In the genomic region with DNA sequence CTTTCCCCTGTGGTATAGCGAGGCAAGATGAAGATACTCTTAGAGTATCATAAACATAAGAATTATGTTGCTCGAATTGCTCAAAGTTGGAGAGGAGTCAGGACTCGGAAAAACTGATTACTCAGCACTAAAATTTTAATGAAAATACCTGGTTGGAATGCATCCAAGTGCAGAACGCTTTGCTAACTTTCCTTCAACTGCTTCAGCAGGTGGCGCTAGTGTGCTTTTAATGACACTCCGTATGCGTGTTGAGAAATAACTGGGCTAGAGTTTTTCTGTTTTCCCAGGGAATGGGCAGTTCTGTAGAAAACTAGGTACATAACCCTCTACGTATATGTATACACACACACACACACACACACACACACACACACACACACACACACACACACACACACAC, we compare ENCODE assay signal across 9 mouse cellular contexts.
DNase-seq lines count a peak whose midpoint lies in the region; ATAC-seq and TF ChIP-seq lines count a peak whose summit lies in the region.
"Had no signal": no experiment of that assay in that cellular context is flagged by ENCODE, and none has a peak within 500 bp of the region (broad histone marks: within the 10 kb centered on the region; RNA-seq: fewer than 3 reads in every experiment).

No protein-coding gene starts in this region.

- intact Hi-C loops in gastrocnemius, adult 2 months (cut with DNase I) = no loop called here
- intact Hi-C loops in gastrocnemius, postnatal 36 days (cut with DNase I) = no loop called here

- DNase-seq in gastrocnemius, adult 2 months = peak; percentile 41
- no peak for DNase-seq in gastrocnemius, postnatal 36 days
- peak; percentile 22 for DNase-seq in adrenal gland, adult 8-10 months
- peak; percentile 53 for DNase-seq in embryonic facial prominence, embryonic 10.5 days (ENCODE audit: low spot score)
- DNase-seq in layer of hippocampus, adult 9-10 months (ENCODE audit: low spot score) = peak; percentile 12
- peak; percentile 63 for DNase-seq in lung, postnatal 36 days
- DNase-seq in right cerebral cortex, postnatal 36 days (ENCODE audit: low spot score in 2 of 2) = peak; percentile 6 to 21

- no peak overlapping the region for H3K27ac ChIP-seq in gastrocnemius, adult 2 months
- H3K27ac ChIP-seq in embryonic facial prominence, embryonic 10.5 days (replicated peaks) = no peak overlapping the region
- H3K27ac ChIP-seq in hindbrain, embryonic 13.5 days = no peak overlapping the region
- H3K27ac ChIP-seq: liver, embryonic 15.5 days had no signal

- peak; percentile 63 for TF ChIP-seq CTCF in gastrocnemius, adult 2 months (IDR thresholded peaks at IDR 0.05)

- no peak overlapping the region for H3K4me3 ChIP-seq in gastrocnemius, adult 2 months
- H3K4me3 ChIP-seq in embryonic facial prominence, embryonic 10.5 days = no peak overlapping the region
- H3K4me3 ChIP-seq in hindbrain, embryonic 13.5 days = no peak overlapping the region
- H3K4me3 ChIP-seq: liver, embryonic 15.5 days had no signal

- no peak overlapping the region for H3K4me2 ChIP-seq in hindbrain, embryonic 13.5 days
- H3K4me2 ChIP-seq: liver, embryonic 15.5 days had no signal

- peak; percentile 61; the same call in 1 of the 2 replicates for ATAC-seq in hindbrain, embryonic 13.5 days (ENCODE audit: low FRiP score)

- H3K9ac ChIP-seq in hindbrain, embryonic 13.5 days = no peak overlapping the region
- H3K9ac ChIP-seq: liver, embryonic 15.5 days had no signal

- H3K36me3 ChIP-seq in embryonic facial prominence, embryonic 10.5 days (replicated peaks) = no peaks in the 10 kb centered on the region
- no peaks in the 10 kb centered on the region for H3K36me3 ChIP-seq in hindbrain, embryonic 13.5 days
- H3K36me3 ChIP-seq: liver, embryonic 15.5 days had no signal

- no peaks in the 10 kb centered on the region for H3K9me3 ChIP-seq in embryonic facial prominence, embryonic 10.5 days
- H3K9me3 ChIP-seq in hindbrain, embryonic 13.5 days = no peaks in the 10 kb centered on the region
- H3K9me3 ChIP-seq: liver, embryonic 15.5 days had no signal

- no peaks in the 10 kb centered on the region for H3K4me1 ChIP-seq in embryonic facial prominence, embryonic 10.5 days
- H3K4me1 ChIP-seq in hindbrain, embryonic 13.5 days (replicated peaks) = no peaks in the 10 kb centered on the region
- H3K4me1 ChIP-seq: liver, embryonic 15.5 days had no signal

- no peaks in the 10 kb centered on the region for H3K27me3 ChIP-seq in embryonic facial prominence, embryonic 10.5 days (replicated peaks; ENCODE audit: low read depth, poor library complexity, severe bottlenecking)
- no peaks in the 10 kb centered on the region for H3K27me3 ChIP-seq in hindbrain, embryonic 13.5 days
- H3K27me3 ChIP-seq: liver, embryonic 15.5 days had no signal

- WGBS in embryonic facial prominence, embryonic 10.5 days = 22% methylated on average over 8 of the region's 8 CpGs
- WGBS in hindbrain, embryonic 13.5 days = 23% methylated on average over 8 of the region's 8 CpGs

Comparison
In these comparisons a context has a peak if more than half of its experiments do, and no peak if none do; other contexts are left out.
1. DNase-seq: peak in gastrocnemius, adult 2 months (single experiment), adrenal gland, adult 8-10 months (single experiment), embryonic facial prominence, embryonic 10.5 days (single experiment), layer of hippocampus, adult 9-10 months (single experiment), lung, postnatal 36 days (single experiment) and right cerebral cortex, postnatal 36 days (2 of 2); none in gastrocnemius, postnatal 36 days (0 of 2).